Mouse (Mus musculus) myocyte (in vitro differentiated cells): Measurements from ENCODE around the gene Coa7. TPM values are rescaled to one million over a fixed set of nuclear protein-coding genes. Genes with fewer than 3 reads are reported as not detected.

Experiments used
- H3K27me3 ChIP-seq: one replicate; pipeline ENCODE4 v1.6.1; 2011; ENCODE audit not compliant: control insufficient read depth, insufficient read depth, insufficient read length
- H3K36me3 ChIP-seq: one replicate; pipeline ENCODE4 v1.6.1; 2011; ENCODE audit not compliant: control insufficient read depth, insufficient read depth
- H3K4me2 ChIP-seq: one replicate; pipeline ENCODE4 v1.6.1; 2011; ENCODE audit warnings: low read depth, control low read depth
- H3K4me3 ChIP-seq: one replicate; pipeline ENCODE4 v1.5.1; 2011; ENCODE audit warnings: mild to moderate bottlenecking, control low read depth, moderate library complexity
- H3K79me2 ChIP-seq: one replicate; pipeline ENCODE4 v1.6.1; 2011; ENCODE audit not compliant: control insufficient read depth, insufficient read depth
- H3ac ChIP-seq: one replicate; pipeline ENCODE4 v1.6.1; 2011; ENCODE audit not compliant: control insufficient read depth, insufficient read length
- CEBPB ChIP-seq: IDR thresholded peaks from 2 replicates; pipeline ENCODE4 v1.6.1; 2011; ENCODE audit warnings: mild to moderate bottlenecking, moderate library complexity; ENCODE audit not compliant: poor library complexity, insufficient read depth, severe bottlenecking
- E2F4 ChIP-seq: IDR thresholded peaks from one replicate; pipeline ENCODE4 v1.6.1; 2011; ENCODE audit warnings: mild to moderate bottlenecking, control low read depth, moderate library complexity; ENCODE audit not compliant: insufficient read depth
- MAX ChIP-seq: IDR thresholded peaks from one replicate; pipeline ENCODE4 v1.6.1; 2011; ENCODE audit warnings: low read depth, mild to moderate bottlenecking, control low read depth
- MYOD1 ChIP-seq, 3 experiments: IDR thresholded peaks; one replicate each; pipeline ENCODE4 v1.6.1; 2011; ENCODE audit warnings: control low read depth in 2 of 3, low read depth in 2 of 3, mild to moderate bottlenecking in 2 of 3, moderate library complexity in 1 of 3; ENCODE audit not compliant: insufficient read length in 2 of 3, control insufficient read depth in 1 of 3
- MYOG ChIP-seq, 3 experiments: IDR thresholded peaks; one replicate each; pipeline ENCODE4 v1.6.1; 2011; ENCODE audit warnings: control low read depth in 2 of 3, low read depth in 2 of 3, mild to moderate bottlenecking in 2 of 3; ENCODE audit not compliant: insufficient read length in 2 of 3, control insufficient read depth in 1 of 3, insufficient read depth in 1 of 3
- POLR2A ChIP-seq: IDR thresholded peaks from one replicate; pipeline ENCODE4 v1.6.1; 2011; ENCODE audit warnings: low read depth, mild to moderate bottlenecking, control low read depth, moderate library complexity; ENCODE audit not compliant: insufficient read length
- POLR2AphosphoS2 ChIP-seq: IDR thresholded peaks from one replicate; pipeline ENCODE4 v1.6.1; 2011; ENCODE audit warnings: low read depth, control low read depth; ENCODE audit not compliant: insufficient read length
- REST ChIP-seq: IDR thresholded peaks from one replicate; pipeline ENCODE4 v1.6.1; 2011; ENCODE audit warnings: mild to moderate bottlenecking, control low read depth, moderate library complexity; ENCODE audit not compliant: insufficient read depth, insufficient read length
- SRF ChIP-seq: IDR thresholded peaks from one replicate; pipeline ENCODE4 v1.6.1; 2011; ENCODE audit warnings: low read depth; ENCODE audit not compliant: control insufficient read depth, insufficient read length
- TCF12 ChIP-seq: IDR thresholded peaks from one replicate; pipeline ENCODE4 v1.6.1; 2011; ENCODE audit warnings: mild to moderate bottlenecking, control low read depth; ENCODE audit not compliant: poor library complexity, insufficient read depth, severe bottlenecking
- TCF3 ChIP-seq: IDR thresholded peaks from one replicate; pipeline ENCODE4 v1.6.1; 2011; ENCODE audit warnings: low read depth, control low read depth; ENCODE audit not compliant: insufficient read length
- USF1 ChIP-seq: IDR thresholded peaks from one replicate; pipeline ENCODE4 v1.6.1; 2011; ENCODE audit warnings: low read depth, mild to moderate bottlenecking, control low read depth, moderate library complexity
- polyA plus RNA-seq: library from polyadenylated mRNA; unstranded; fragments of >200 nt; fragmentation: generic; extraction: Trizol; gene quantifications from one replicate; pipeline ENCODE4 v1.2.1, GENCODE M21; 2012; ENCODE audit warnings: missing spikeins

Coa7 gene
- polyA plus RNA-seq, 1 experiment, result 31.9 TPM

DNA sequence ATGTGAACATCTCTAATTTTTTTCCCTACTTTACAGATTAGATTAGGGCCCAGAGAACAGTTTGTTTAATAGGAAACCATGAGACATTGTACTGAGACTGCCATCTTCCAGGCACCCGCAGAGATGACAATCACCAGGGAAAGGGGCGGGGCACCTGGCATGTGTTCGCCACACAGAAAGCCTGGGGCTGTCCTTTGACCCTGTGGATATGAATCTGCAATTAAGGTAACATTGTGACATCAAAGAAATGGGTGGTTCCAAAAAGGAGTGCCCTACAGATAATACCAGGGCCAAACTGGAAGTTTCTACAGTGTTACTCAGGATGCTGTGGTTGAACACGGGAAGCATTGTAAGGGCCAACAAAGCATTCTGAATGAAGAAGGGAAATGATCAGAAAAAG lies 42.5 kb downstream of the Coa7 start:
- H3K36me3 ChIP-seq, result no peaks in the 10 kb centered on the region
- no peak overlapping the region for H3K4me2 ChIP-seq
- TF ChIP-seq MYOD1 (IDR thresholded peaks at IDR 0.05; ENCODE audit: control insufficient read depth in 1 of 3, insufficient read length in 2 of 3, low read depth in 2 of 3) (no peak), REST (no peak), USF1 (no peak), POLR2A (no peak), POLR2AphosphoS2 (no peak), MAX (no peak), SRF (no peak), TCF12 (no peak), MYOG (IDR thresholded peaks at IDR 0.05; ENCODE audit: control insufficient read depth in 1 of 3, insufficient read depth in 1 of 3, insufficient read length in 2 of 3, low read depth in 2 of 3) (no peak), CEBPB (no peak), E2F4 (no peak), TCF3 (no peak)

DNA sequence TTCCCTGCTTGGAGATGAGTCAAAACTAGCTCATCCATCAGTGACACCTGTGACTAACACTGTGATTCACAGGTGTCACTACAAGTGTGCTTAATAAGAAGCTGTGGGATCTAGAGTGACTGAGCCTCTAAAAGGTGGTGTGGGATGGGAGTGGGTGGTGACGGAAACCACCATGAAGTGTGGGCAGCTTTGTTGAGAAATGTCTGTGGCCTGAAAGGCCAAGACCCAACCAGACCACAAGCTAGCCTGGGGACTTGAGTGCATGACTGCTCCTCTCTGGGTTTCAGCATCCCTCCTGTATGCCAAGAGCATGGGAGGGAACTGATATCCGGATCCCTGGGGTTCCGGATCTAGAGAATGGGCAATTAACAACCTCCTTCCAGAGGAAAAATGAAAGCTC lies 43.5 kb downstream of the Coa7 start:
- TF ChIP-seq MYOD1 (IDR thresholded peaks at IDR 0.05; ENCODE audit: control insufficient read depth in 1 of 3, insufficient read length in 2 of 3, low read depth in 2 of 3) (peak in 1 of 3 experiments; percentile 3), E2F4 (no peak), TCF12 (no peak), REST (no peak)
- no peaks in the 10 kb centered on the region for H3K36me3 ChIP-seq
- no peak overlapping the region for H3K4me3 ChIP-seq
- no peaks in the 10 kb centered on the region for H3K79me2 ChIP-seq
- no peak overlapping the region for H3K4me2 ChIP-seq
- H3K27me3 ChIP-seq, result no peaks in the 10 kb centered on the region
- no peak overlapping the region for H3ac ChIP-seq

More for the DNA sequence above, 42.5 kb downstream of the Coa7 start:
- Histone ChIP-seq H3ac (no peak overlapping the region), H3K4me3 (no peak overlapping the region), H3K79me2 (no peaks in the 10 kb centered on the region), H3K27me3 (no peaks in the 10 kb centered on the region)

DNA sequence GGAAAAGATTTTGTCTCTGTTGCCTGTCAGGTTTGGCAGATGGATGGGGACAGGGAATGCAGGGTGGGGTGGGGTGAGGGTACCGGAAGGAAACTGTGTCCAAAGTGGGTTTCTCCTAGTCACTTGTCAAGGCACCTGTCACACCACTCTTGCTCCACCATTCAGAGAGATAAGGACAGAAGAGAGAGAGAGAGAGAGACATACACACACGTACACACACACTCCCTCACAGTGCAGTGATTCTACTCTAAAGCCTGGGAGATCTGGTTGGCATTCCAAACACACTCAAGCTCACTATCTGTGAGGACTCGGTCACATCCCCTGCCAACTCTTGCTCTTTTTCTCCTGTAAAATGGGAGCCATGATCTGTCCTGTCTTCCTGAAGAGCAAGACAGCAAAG lies 44.2 kb downstream of the Coa7 start:
- Histone ChIP-seq H3K4me3 (no peak overlapping the region), H3K4me2 (no peak overlapping the region), H3K79me2 (no peaks in the 10 kb centered on the region), H3K36me3 (no peaks in the 10 kb centered on the region), H3ac (no peak overlapping the region), H3K27me3 (no peaks in the 10 kb centered on the region)
- TF ChIP-seq E2F4 (no peak), REST (no peak), SRF (no peak), POLR2A (no peak), TCF3 (no peak), MAX (no peak), POLR2AphosphoS2 (no peak), MYOG (IDR thresholded peaks at IDR 0.05; ENCODE audit: control insufficient read depth in 1 of 3, insufficient read depth in 1 of 3, insufficient read length in 2 of 3, low read depth in 2 of 3) (no peak), CEBPB (no peak), MYOD1 (IDR thresholded peaks at IDR 0.05; ENCODE audit: control insufficient read depth in 1 of 3, insufficient read length in 2 of 3, low read depth in 2 of 3) (no peak), USF1 (no peak), TCF12 (no peak)

DNA sequence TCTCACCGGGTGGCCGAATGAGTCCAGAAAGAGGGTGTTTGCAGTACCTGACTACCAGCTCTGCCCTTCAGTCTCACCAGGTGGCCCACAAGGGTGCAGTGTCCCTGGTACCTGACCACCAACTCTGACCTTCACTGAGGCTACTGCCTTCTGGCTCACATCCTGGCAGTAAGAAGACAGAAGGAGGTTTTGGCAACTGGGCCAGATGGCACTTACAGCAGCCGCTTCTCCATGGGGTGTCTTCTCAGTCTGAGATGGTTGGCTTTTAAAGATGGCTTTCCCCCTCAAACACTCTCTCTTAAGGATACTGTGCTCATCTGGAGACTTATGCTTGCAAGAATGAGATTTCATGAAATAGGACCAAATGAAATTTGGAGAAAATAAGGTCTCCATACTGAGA lies 51.5 kb downstream of the Coa7 start:
- no peak overlapping the region for H3K4me3 ChIP-seq
- H3K27me3 ChIP-seq, result no peaks in the 10 kb centered on the region
- no peak for TF ChIP-seq MAX
- no peak for TF ChIP-seq MYOG (IDR thresholded peaks at IDR 0.05; ENCODE audit: control insufficient read depth in 1 of 3, insufficient read depth in 1 of 3, insufficient read length in 2 of 3, low read depth in 2 of 3)
- no peak for TF ChIP-seq USF1
- TF ChIP-seq MYOD1 (IDR thresholded peaks at IDR 0.05; ENCODE audit: control insufficient read depth in 1 of 3, insufficient read length in 2 of 3, low read depth in 2 of 3), result no peak
- TF ChIP-seq TCF3, result no peak
- no peak for TF ChIP-seq POLR2AphosphoS2
- TF ChIP-seq REST, result no peak
- TF ChIP-seq TCF12, result no peak
- TF ChIP-seq SRF, result no peak
- TF ChIP-seq CEBPB, result no peak
- no peak for TF ChIP-seq POLR2A
- no peak for TF ChIP-seq E2F4
- H3ac ChIP-seq, result no peak overlapping the region
- H3K79me2 ChIP-seq, result no peaks in the 10 kb centered on the region
- no peaks in the 10 kb centered on the region for H3K36me3 ChIP-seq
- H3K4me2 ChIP-seq, result peak overlapping the region; percentile 28

DNA sequence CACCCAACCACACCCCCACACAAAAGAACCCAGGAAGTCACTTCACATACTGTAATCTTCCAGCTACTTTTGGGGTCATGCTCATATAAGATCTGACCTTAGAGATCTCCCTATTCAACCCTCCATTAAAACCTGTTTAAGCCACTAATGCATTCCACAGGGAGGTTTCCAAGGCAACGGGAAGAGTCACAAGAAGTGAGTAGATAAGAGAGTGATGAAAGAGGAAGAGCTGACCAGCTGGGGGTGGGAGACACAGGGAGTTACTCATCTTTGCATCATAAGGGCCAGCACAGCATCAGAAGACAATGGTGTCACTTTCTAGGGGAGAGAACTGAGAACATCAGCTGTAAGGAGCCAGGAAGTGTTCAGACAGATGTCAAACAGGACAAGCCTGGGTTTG lies 52.2 kb downstream of the Coa7 start:
- Histone ChIP-seq H3K4me2 (peak overlapping the region; percentile 28), H3K4me3 (no peak overlapping the region), H3K79me2 (no peaks in the 10 kb centered on the region), H3ac (no peak overlapping the region), H3K27me3 (no peaks in the 10 kb centered on the region), H3K36me3 (no peaks in the 10 kb centered on the region)
- no peak for TF ChIP-seq SRF
- no peak for TF ChIP-seq TCF12
- no peak for TF ChIP-seq POLR2A
- no peak for TF ChIP-seq USF1
- peak; percentile 97 for TF ChIP-seq CEBPB
- no peak for TF ChIP-seq MAX
- peak in 1 of 3 experiments; percentile 22 for TF ChIP-seq MYOD1 (IDR thresholded peaks at IDR 0.05; ENCODE audit: control insufficient read depth in 1 of 3, insufficient read length in 2 of 3, low read depth in 2 of 3)
- TF ChIP-seq REST, result no peak
